Mouse (Mus musculus) urinary bladder, postnatal 10 days (tissue): Measurements from ENCODE around the gene Apex2.
A peak's percentile ranks its signal among the peaks of the same experiment; 100 is the strongest.

Experiments used
- DNase-seq: peaks from one replicate; pipeline ENCODE4 v3.0.0; 2022; ENCODE audit warnings: low spot score

Apex2 gene

DNA sequence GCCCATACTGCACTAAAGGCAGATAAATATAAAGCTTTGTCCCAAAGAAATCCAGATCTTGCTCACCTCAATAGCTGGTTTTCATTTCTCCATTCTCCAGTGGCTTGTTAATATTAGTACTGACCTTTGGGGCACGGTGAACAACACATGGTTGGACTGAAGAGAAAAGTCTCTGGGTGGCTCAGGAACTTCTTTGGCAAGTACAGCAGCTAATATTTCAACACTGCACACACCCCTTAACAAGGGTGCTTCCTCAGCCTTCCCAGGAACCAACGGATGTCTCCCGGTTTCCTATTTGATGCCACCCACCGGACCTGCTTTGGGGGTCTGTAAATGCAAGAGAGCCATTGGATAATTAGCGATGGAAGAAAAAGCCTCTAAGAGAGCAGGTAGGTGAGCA, at the start of gene Apex2:
TSS of gene Apex2 (minus strand) at position 173 of the 400 bp plus-strand sequence.
- no peak for DNase-seq

- no peak for DNase-seq
Measured at GRCm38 (mm10) chrX:150636421-150636820, 46.8 kb upstream of the Apex2 start.

DNA sequence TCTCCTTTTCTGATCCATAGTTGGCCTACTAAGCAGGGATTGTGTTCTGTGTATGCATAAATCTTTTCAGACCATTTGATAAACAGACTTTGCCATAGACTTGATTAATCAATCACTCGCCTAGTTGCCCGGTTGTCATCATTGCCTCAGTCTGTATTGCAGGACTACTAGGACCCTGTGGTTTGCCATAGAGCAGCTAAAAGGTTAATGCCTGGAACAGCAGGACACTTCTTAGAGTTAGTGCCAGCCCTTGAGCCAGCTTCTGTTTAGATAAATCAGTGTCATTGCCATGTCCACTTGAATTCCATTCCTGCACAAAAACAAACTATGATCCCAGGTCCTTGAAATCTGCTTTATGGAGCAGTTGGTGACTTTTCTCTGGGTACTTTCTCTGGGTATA, 9.2 kb upstream of the Apex2 start:
- no peak for DNase-seq

- DNase-seq = no peak
Measured at GRCm38 (mm10) chrX:150595016-150595760, 5.5 kb upstream of the Apex2 start.

DNA sequence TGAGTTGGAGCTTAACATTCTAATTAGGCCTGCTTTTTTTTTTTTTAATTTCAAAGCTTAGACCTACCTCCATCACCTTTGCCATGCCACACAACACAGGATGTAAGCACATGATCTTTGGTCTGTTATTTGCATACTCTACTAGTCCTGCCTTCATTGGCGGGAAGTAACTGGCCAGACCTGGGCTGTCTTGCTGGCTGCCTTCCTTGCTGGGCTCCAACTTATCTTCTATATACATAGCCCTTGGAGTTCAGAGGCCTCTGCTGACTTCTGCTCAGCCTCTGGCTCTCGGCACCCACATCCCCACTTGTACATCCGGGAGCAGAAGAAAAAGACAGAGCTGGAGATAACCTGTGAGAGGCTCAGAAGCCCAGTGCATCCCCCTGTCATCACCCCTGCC, 4.5 kb upstream of the Apex2 start:
- no peak for DNase-seq

DNA sequence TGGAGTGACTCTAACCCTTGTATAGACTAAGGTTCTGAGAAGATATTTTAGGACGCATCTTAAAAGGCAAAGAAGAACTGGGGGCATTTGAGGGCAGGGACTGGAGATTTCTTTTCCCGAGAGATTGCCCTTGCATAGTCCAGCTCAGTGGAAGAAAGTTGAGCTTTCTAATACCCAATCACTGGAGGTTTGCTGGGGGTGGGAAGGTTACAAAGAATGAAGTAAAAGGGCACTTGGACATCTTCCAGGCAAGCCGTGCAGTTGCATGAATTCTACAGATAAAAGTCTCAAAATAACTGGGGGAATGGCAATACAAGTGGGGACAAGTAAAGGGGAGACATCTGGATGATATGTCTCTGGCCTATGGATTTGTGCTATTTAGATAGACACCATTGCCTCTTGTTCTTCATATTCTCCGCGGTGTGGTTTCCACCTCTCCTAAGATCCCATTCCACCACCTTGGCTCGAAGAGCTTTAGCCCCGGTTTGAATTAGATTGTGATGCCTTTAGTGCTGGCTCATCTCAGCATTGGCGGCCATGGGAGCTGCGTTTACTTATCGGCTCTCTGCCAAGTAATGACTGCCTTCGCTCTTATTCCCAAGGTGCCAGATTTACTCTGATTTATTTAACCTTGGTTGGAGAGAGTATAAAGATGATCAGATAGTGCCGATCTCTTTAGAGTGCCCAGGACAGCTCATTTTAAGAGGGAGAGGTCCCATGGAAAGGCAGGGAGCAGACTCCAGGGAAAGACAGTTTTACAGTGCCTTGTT, 3.8 kb upstream of the Apex2 start:
- no peak for DNase-seq

GRCm38 (mm10) chrX:150588023-150588764, 1.5 kb downstream of the Apex2 start, which contains the start of gene Pfkfb1:
Pfkfb1 (plus strand) TSS chrX:150588229.
- DNase-seq = peak; percentile 11

DNA sequence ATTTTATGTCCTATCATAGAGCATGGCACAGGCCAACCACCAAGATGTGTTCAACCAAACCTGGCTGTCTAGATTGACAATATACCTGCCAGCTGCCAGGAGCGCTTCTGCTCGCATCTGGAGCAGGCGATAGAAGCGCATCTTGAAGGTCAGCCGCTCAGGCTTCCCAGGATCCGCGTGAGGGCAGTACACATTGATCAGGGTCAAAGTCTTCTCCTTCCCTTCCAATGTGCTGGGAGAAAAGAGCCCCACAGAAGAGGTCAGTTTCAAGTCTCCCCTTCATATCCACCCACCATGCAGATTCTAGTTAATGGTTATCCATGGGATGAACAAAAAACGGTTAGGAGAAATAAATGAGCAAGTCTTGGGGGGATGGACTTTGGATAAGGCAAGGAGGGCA, 4.6 kb downstream of the Apex2 start:
- no peak for DNase-seq

GRCm38 (mm10) chrX:150581921-150582320, 7.7 kb downstream of the Apex2 start:
- no peak for DNase-seq

DNA sequence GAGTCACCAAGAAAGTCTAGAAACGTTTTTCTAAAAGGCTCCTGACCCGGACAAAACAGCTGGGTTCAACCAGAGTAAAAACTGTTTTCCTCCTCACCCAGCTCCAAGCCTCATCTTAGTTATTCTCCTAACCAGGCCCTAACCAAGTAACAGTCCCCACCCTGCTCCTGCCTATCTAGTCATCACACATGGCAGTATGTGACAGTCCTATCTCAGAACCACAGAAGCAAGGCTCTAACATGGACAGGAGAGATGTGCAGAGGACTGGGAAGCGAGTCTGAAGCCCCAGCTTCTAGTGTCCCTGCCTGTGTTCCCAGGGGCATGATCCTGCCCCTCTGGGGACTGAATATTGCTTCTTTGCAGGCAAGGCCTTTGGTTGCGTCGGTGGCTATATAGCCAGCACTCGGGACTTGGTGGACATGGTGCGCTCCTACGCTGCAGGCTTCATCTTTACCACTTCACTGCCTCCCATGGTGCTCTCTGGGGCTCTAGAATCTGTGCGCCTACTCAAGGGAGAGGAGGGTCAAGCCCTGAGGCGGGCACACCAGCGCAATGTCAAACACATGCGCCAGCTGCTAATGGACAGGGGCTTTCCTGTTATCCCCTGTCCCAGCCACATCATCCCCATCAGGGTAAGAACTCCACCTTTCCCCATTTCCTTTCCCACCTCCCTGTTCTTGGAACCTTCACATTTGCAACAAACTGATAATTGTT, 24.9 kb downstream of the Apex2 start:
- no peak for DNase-seq

GRCm38 (mm10) chrX:150554032-150554431, 35.6 kb downstream of the Apex2 start:
- no peak for DNase-seq

GRCm38 (mm10) chrX:150551986-150552385, 37.7 kb downstream of the Apex2 start:
- no peak for DNase-seq

DNA sequence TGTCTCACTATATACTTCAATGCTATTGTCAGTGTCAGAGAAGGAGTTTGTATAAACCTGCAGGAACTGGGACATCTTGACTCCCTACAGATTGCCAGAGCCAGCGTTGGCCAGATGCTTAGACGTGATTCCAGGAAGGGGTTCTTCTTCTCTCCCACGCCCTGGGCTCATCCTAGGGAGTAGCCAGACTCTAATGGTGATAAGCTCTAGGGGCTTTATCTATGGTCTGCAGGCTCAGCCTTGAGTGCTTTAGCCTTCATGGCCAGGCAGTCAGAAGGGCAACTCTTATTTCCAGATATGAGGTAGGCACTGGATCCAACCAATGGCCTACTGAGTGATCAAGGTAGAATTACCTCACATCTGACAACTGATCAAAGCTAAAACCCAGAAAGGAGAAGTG, 40.0 kb downstream of the Apex2 start:
- DNase-seq = no peak

- DNase-seq = no peak
Measured at GRCm38 (mm10) chrX:150547239-150547638, 42.4 kb downstream of the Apex2 start, which contains the start of gene Alas2. Alas2 (plus strand) TSS chrX:150547375.

GRCm38 (mm10) chrX:150541684-150542083, 48.0 kb downstream of the Apex2 start:
- no peak for DNase-seq

- DNase-seq = no peak
Measured at GRCm38 (mm10) chrX:150540111-150540510, 49.6 kb downstream of the Apex2 start.

- no peak for DNase-seq
Measured at GRCm38 (mm10) chrX:150516477-150516876, 73.2 kb downstream of the Apex2 start.

GRCm38 (mm10) chrX:150516015-150516414, 73.7 kb downstream of the Apex2 start:
- DNase-seq = no peak

DNA sequence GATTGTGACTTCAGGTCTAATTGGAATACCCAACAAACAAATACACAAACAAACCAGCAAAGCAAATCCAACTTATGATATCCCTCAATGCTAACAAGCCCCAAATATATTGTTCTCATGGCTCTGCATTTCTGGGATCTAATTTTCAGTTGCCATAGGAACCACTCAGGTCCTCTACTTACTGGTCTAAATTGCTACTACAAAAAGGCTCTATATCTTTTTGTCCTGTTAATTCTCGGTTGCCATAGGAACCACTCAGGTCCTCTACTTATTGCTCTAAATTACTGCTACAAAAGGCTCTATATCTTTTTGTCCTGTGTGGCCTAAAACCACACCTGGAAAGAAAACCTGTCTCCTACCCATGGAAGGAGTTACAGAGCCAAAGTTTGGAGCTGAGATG, 75.5 kb downstream of the Apex2 start:
- DNase-seq = no peak

- no peak for DNase-seq
Measured at GRCm38 (mm10) chrX:150511274-150511673, 78.4 kb downstream of the Apex2 start.

- DNase-seq = no peak
Measured at GRCm38 (mm10) chrX:150510631-150511030, 79.0 kb downstream of the Apex2 start.

- no peak for DNase-seq
Measured at GRCm38 (mm10) chrX:150508696-150509095, 81.0 kb downstream of the Apex2 start.
